Mouse (Mus musculus): ENCODE data around the gene Olfr898. TPM values are rescaled to one million over a fixed set of nuclear protein-coding genes. Genes with fewer than 3 reads are reported as not detected.

Gene Olfr898
- not detected for polyA plus RNA-seq (2012; fragmentation: generic; extraction: Trizol)
- long read RNA-seq, experiment 1 = 0 reads
- long read RNA-seq, experiment 2 = 0 reads

GRCm38 (mm10) chr9:38348111-38348510, at the start of gene Olfr898:
Olfr898 (plus strand) TSS chr9:38348411.
- H3K36me3 ChIP-seq (ENCODE audit: control insufficient read depth, insufficient read depth) = no peaks in the 10 kb centered on the region
- H3K79me2 ChIP-seq (ENCODE audit: control insufficient read depth, insufficient read depth) = no peaks in the 10 kb centered on the region

GRCm38 (mm10) chr9:38328760-38329159, 19.5 kb upstream of the Olfr898 start, which contains the start of gene Olfr25:
Olfr25 (plus strand) TSS chr9:38329060.
- no peaks in the 10 kb centered on the region for H3K79me2 ChIP-seq (ENCODE audit: control insufficient read depth, insufficient read depth)
- no peaks in the 10 kb centered on the region for H3K27me3 ChIP-seq (ENCODE audit: control insufficient read depth, insufficient read depth, insufficient read length)
- H3K4me3 ChIP-seq (ENCODE audit: insufficient read depth, poor library complexity, severe bottlenecking) = no peak within 1 kb of the TSS
- H3ac ChIP-seq (ENCODE audit: control insufficient read depth, insufficient read length, low read depth) = no peak within 1 kb of the TSS
- H3K36me3 ChIP-seq (ENCODE audit: control insufficient read depth, insufficient read depth) = no peaks in the 10 kb centered on the region
- no peak for TF ChIP-seq USF1 (IDR thresholded peaks at IDR 0.05; ENCODE audit: low read depth)
- no peak for TF ChIP-seq MAX (IDR thresholded peaks at IDR 0.05)
- TF ChIP-seq FOSL1 (IDR thresholded peaks at IDR 0.05; ENCODE audit: insufficient read depth, low read length, poor library complexity, severe bottlenecking) = no peak
- no peak for TF ChIP-seq MYOD1 (IDR thresholded peaks at IDR 0.05; ENCODE audit: control insufficient read depth, insufficient read length, low read depth)
- TF ChIP-seq CEBPB (IDR thresholded peaks at IDR 0.05; ENCODE audit: low read depth) = no peak
- TF ChIP-seq MYOG (IDR thresholded peaks at IDR 0.05; ENCODE audit: control insufficient read depth, extremely low read depth, insufficient read length) = no peak
- TF ChIP-seq CTCF (IDR thresholded peaks at IDR 0.05; ENCODE audit: control insufficient read depth, insufficient read depth, insufficient read length) = no peak
- no peaks in the 10 kb centered on the region for H3K79me3 ChIP-seq (ENCODE audit: low read depth)

More at GRCm38 (mm10) chr9:38348111-38348510, at the start of gene Olfr898:
- Histone ChIP-seq H3K27me3 (ENCODE audit: control insufficient read depth, insufficient read depth, insufficient read length) (no peaks in the 10 kb centered on the region), H3K79me3 (ENCODE audit: low read depth) (no peaks in the 10 kb centered on the region), H3K4me3 (ENCODE audit: insufficient read depth, poor library complexity, severe bottlenecking) (no peak within 1 kb of the TSS), H3ac (ENCODE audit: control insufficient read depth, insufficient read length, low read depth) (no peak within 1 kb of the TSS)
- no peak for TF ChIP-seq CEBPB (IDR thresholded peaks at IDR 0.05; ENCODE audit: low read depth)
- no peak for TF ChIP-seq USF1 (IDR thresholded peaks at IDR 0.05; ENCODE audit: low read depth)
- no peak for TF ChIP-seq FOSL1 (IDR thresholded peaks at IDR 0.05; ENCODE audit: insufficient read depth, low read length, poor library complexity, severe bottlenecking)
- TF ChIP-seq MAX (IDR thresholded peaks at IDR 0.05) = no peak
- TF ChIP-seq MYOG (IDR thresholded peaks at IDR 0.05; ENCODE audit: control insufficient read depth, extremely low read depth, insufficient read length) = no peak
- TF ChIP-seq MYOD1 (IDR thresholded peaks at IDR 0.05; ENCODE audit: control insufficient read depth, insufficient read length, low read depth) = no peak
- no peak for TF ChIP-seq CTCF (IDR thresholded peaks at IDR 0.05; ENCODE audit: control insufficient read depth, insufficient read depth, insufficient read length)

GRCm38 (mm10) chr9:38366596-38366995, 18.4 kb downstream of the Olfr898 start, which contains the start of gene Olfr250:
Olfr250 (plus strand) TSS chr9:38366896.
- no peaks in the 10 kb centered on the region for H3K27me3 ChIP-seq (ENCODE audit: control insufficient read depth, insufficient read depth, insufficient read length)
- H3ac ChIP-seq (ENCODE audit: control insufficient read depth, insufficient read length, low read depth) = no peak within 1 kb of the TSS
- TF ChIP-seq FOSL1 (IDR thresholded peaks at IDR 0.05; ENCODE audit: insufficient read depth, low read length, poor library complexity, severe bottlenecking) (no peak), MYOG (IDR thresholded peaks at IDR 0.05; ENCODE audit: control insufficient read depth, extremely low read depth, insufficient read length) (no peak), MAX (IDR thresholded peaks at IDR 0.05) (no peak), MYOD1 (IDR thresholded peaks at IDR 0.05; ENCODE audit: control insufficient read depth, insufficient read length, low read depth) (no peak), USF1 (IDR thresholded peaks at IDR 0.05; ENCODE audit: low read depth) (no peak), CEBPB (IDR thresholded peaks at IDR 0.05; ENCODE audit: low read depth) (no peak), CTCF (IDR thresholded peaks at IDR 0.05; ENCODE audit: control insufficient read depth, insufficient read depth, insufficient read length) (no peak)
- no peak within 1 kb of the TSS for H3K4me3 ChIP-seq (ENCODE audit: insufficient read depth, poor library complexity, severe bottlenecking)
- H3K79me2 ChIP-seq (ENCODE audit: control insufficient read depth, insufficient read depth) = no peaks in the 10 kb centered on the region
- no peaks in the 10 kb centered on the region for H3K36me3 ChIP-seq (ENCODE audit: control insufficient read depth, insufficient read depth)
- H3K79me3 ChIP-seq (ENCODE audit: low read depth) = no peaks in the 10 kb centered on the region

GRCm38 (mm10) chr9:38376786-38377185, 28.6 kb downstream of the Olfr898 start, which contains the start of gene Olfr251:
Olfr251 (plus strand) TSS chr9:38377086.
- Histone ChIP-seq H3ac (ENCODE audit: control insufficient read depth, insufficient read length, low read depth) (no peak within 1 kb of the TSS), H3K36me3 (ENCODE audit: control insufficient read depth, insufficient read depth) (no peaks in the 10 kb centered on the region), H3K4me3 (ENCODE audit: insufficient read depth, poor library complexity, severe bottlenecking) (no peak within 1 kb of the TSS), H3K27me3 (ENCODE audit: control insufficient read depth, insufficient read depth, insufficient read length) (no peaks in the 10 kb centered on the region), H3K79me2 (ENCODE audit: control insufficient read depth, insufficient read depth) (no peaks in the 10 kb centered on the region), H3K79me3 (ENCODE audit: low read depth) (no peaks in the 10 kb centered on the region)
- TF ChIP-seq CTCF (IDR thresholded peaks at IDR 0.05; ENCODE audit: control insufficient read depth, insufficient read depth, insufficient read length) = no peak
- TF ChIP-seq CEBPB (IDR thresholded peaks at IDR 0.05; ENCODE audit: low read depth) = no peak
- no peak for TF ChIP-seq MAX (IDR thresholded peaks at IDR 0.05)
- TF ChIP-seq MYOD1 (IDR thresholded peaks at IDR 0.05; ENCODE audit: control insufficient read depth, insufficient read length, low read depth) = no peak
- TF ChIP-seq FOSL1 (IDR thresholded peaks at IDR 0.05; ENCODE audit: insufficient read depth, low read length, poor library complexity, severe bottlenecking) = no peak
- no peak for TF ChIP-seq USF1 (IDR thresholded peaks at IDR 0.05; ENCODE audit: low read depth)
- no peak for TF ChIP-seq MYOG (IDR thresholded peaks at IDR 0.05; ENCODE audit: control insufficient read depth, extremely low read depth, insufficient read length)

GRCm38 (mm10) chr9:38401398-38401797, 53.2 kb downstream of the Olfr898 start, which contains the start of gene Olfr147:
Olfr147 (plus strand) TSS chr9:38401698.
- TF ChIP-seq FOSL1 (IDR thresholded peaks at IDR 0.05; ENCODE audit: insufficient read depth, low read length, poor library complexity, severe bottlenecking) = no peak
- no peak for TF ChIP-seq MYOD1 (IDR thresholded peaks at IDR 0.05; ENCODE audit: control insufficient read depth, insufficient read length, low read depth)
- no peak for TF ChIP-seq MYOG (IDR thresholded peaks at IDR 0.05; ENCODE audit: control insufficient read depth, extremely low read depth, insufficient read length)
- TF ChIP-seq CTCF (IDR thresholded peaks at IDR 0.05; ENCODE audit: control insufficient read depth, insufficient read depth, insufficient read length) = no peak
- no peak for TF ChIP-seq CEBPB (IDR thresholded peaks at IDR 0.05; ENCODE audit: low read depth)
- no peak for TF ChIP-seq USF1 (IDR thresholded peaks at IDR 0.05; ENCODE audit: low read depth)
- TF ChIP-seq MAX (IDR thresholded peaks at IDR 0.05) = no peak
- H3ac ChIP-seq (ENCODE audit: control insufficient read depth, insufficient read length, low read depth) = no peak within 1 kb of the TSS
- H3K4me3 ChIP-seq (ENCODE audit: insufficient read depth, poor library complexity, severe bottlenecking) = no peak within 1 kb of the TSS
- no peaks in the 10 kb centered on the region for H3K36me3 ChIP-seq (ENCODE audit: control insufficient read depth, insufficient read depth)
- H3K79me3 ChIP-seq (ENCODE audit: low read depth) = no peaks in the 10 kb centered on the region
- no peaks in the 10 kb centered on the region for H3K79me2 ChIP-seq (ENCODE audit: control insufficient read depth, insufficient read depth)
- no peaks in the 10 kb centered on the region for H3K27me3 ChIP-seq (ENCODE audit: control insufficient read depth, insufficient read depth, insufficient read length)

Other genes starting within 250 kb of the Olfr898 start
- not detected for gene Olfr888, start 240.3 kb upstream of the Olfr898 start, polyA plus RNA-seq (2012; fragmentation: generic; extraction: Trizol)
- 0.04 TPM for gene Olfr889, start 233.2 kb upstream of the Olfr898 start, polyA plus RNA-seq (2012; fragmentation: generic; extraction: Trizol)
- gene Olfr890, start 205.9 kb upstream of the Olfr898 start, polyA plus RNA-seq (2012; fragmentation: generic; extraction: Trizol) = not detected
- gene Olfr891, start 167.6 kb upstream of the Olfr898 start, polyA plus RNA-seq (2012; fragmentation: generic; extraction: Trizol) = not detected
- not detected for gene Olfr893, start 140.0 kb upstream of the Olfr898 start, polyA plus RNA-seq (2012; fragmentation: generic; extraction: Trizol)
- gene Olfr894, start 130.4 kb upstream of the Olfr898 start, polyA plus RNA-seq (2012; fragmentation: generic; extraction: Trizol) = not detected
- not detected for gene Olfr143, start 95.6 kb upstream of the Olfr898 start, polyA plus RNA-seq (2012; fragmentation: generic; extraction: Trizol)
- not detected for gene Olfr895, start 80.6 kb upstream of the Olfr898 start, polyA plus RNA-seq (2012; fragmentation: generic; extraction: Trizol)
- gene Olfr896-ps1, start 57.3 kb upstream of the Olfr898 start, polyA plus RNA-seq (2012; fragmentation: generic; extraction: Trizol) = not detected
- not detected for gene Olfr25, start 19.4 kb upstream of the Olfr898 start, polyA plus RNA-seq (2012; fragmentation: generic; extraction: Trizol)
- not detected for gene Olfr250, start 18.5 kb downstream of the Olfr898 start, polyA plus RNA-seq (2012; fragmentation: generic; extraction: Trizol)
- not detected for gene Olfr251, start 28.7 kb downstream of the Olfr898 start, polyA plus RNA-seq (2012; fragmentation: generic; extraction: Trizol)
- 0.04 TPM for gene Olfr147, start 53.3 kb downstream of the Olfr898 start, polyA plus RNA-seq (2012; fragmentation: generic; extraction: Trizol)
- 0.04 TPM for gene Olfr901, start 81.0 kb downstream of the Olfr898 start, polyA plus RNA-seq (2012; fragmentation: generic; extraction: Trizol)
- gene Olfr902, start 99.2 kb downstream of the Olfr898 start, polyA plus RNA-seq (2012; fragmentation: generic; extraction: Trizol) = not detected
- gene Olfr904, start 114.7 kb downstream of the Olfr898 start, polyA plus RNA-seq (2012; fragmentation: generic; extraction: Trizol) = not detected
- gene Olfr905, start 122.7 kb downstream of the Olfr898 start, polyA plus RNA-seq (2012; fragmentation: generic; extraction: Trizol) = not detected
- gene Olfr906, start 138.7 kb downstream of the Olfr898 start, polyA plus RNA-seq (2012; fragmentation: generic; extraction: Trizol) = not detected
- gene Olfr907, start 147.4 kb downstream of the Olfr898 start, polyA plus RNA-seq (2012; fragmentation: generic; extraction: Trizol) = not detected
- gene Olfr911-ps1, start 173.2 kb downstream of the Olfr898 start, polyA plus RNA-seq (2012; fragmentation: generic; extraction: Trizol) = not detected
- not detected for gene Olfr910, start 189.4 kb downstream of the Olfr898 start, polyA plus RNA-seq (2012; fragmentation: generic; extraction: Trizol)
- gene Olfr912, start 231.8 kb downstream of the Olfr898 start, polyA plus RNA-seq (2012; fragmentation: generic; extraction: Trizol) = not detected
- not detected for gene Olfr913, start 244.3 kb downstream of the Olfr898 start, polyA plus RNA-seq (2012; fragmentation: generic; extraction: Trizol)